Mouse (Mus musculus) CH12.LX (cell line): ENCODE measurements at regions not wholly inside any gene's neighbourhood (a gene's known extent, or its start where the extent isn't known, plus 50 kb on each side); places are given as distances from the start of the nearest gene placed in this dataset.

Experiments
- DNase-seq: peaks from one replicate; pipeline ENCODE4 v3.0.0-alpha.2; 2013; ENCODE audit errors: extremely low read depth
- H3K27ac ChIP-seq: 2 replicates; pipeline ENCODE4 v1.5.1; 2012; ENCODE audit warnings: low read depth, mild to moderate bottlenecking, control low read depth, moderate library complexity; ENCODE audit not compliant: insufficient read depth
- H3K27me3 ChIP-seq: replicated peaks from 2 replicates; pipeline ENCODE3; 2012; ENCODE audit warnings: inconsistent platforms
- H3K36me3 ChIP-seq, 2 experiments: replicated peaks in 1 of 2; 2 replicates each; pipeline versions ENCODE3 to v1.6.1; 2012; ENCODE audit warnings: inconsistent platforms in 1 of 2, low read length in 1 of 2, mild to moderate bottlenecking in 1 of 2, mixed read lengths in 1 of 2, moderate library complexity in 1 of 2; ENCODE audit not compliant: control insufficient read depth in 1 of 2, insufficient read depth in 1 of 2
- H3K4me1 ChIP-seq, 2 experiments: 2 replicates each; pipeline ENCODE4 v1.6.1; 2012; ENCODE audit warnings: inconsistent platforms in 1 of 2, moderate library complexity in 1 of 2; ENCODE audit not compliant: insufficient read depth in 2 of 2, control insufficient read depth in 1 of 2
- H3K4me2 ChIP-seq: 2 replicates; pipeline ENCODE4 v1.6.1; 2012; ENCODE audit warnings: low read depth, mild to moderate bottlenecking, control low read depth; ENCODE audit not compliant: poor library complexity, insufficient read depth, severe bottlenecking
- H3K4me3 ChIP-seq, 3 experiments: fragments of 150-350 bp in 1 of 3; sonication (generic) in 1 of 3; replicated peaks in 1 of 3; 2 replicates each; pipeline versions ENCODE3 to v1.5.1; 2011 to 2012; ENCODE audit warnings: low read depth in 2 of 3, low read length in 2 of 3, mild to moderate bottlenecking in 2 of 3, moderate library complexity in 2 of 3, control low read depth in 1 of 3, improper control_type of control experiment in 1 of 3, inconsistent platforms in 1 of 3, mixed read lengths in 1 of 3; ENCODE audit not compliant: poor library complexity in 1 of 3
- H3K79me2 ChIP-seq: replicated peaks from 2 replicates; pipeline ENCODE4 v1.6.1; 2012; ENCODE audit warnings: mild to moderate bottlenecking, moderate library complexity; ENCODE audit not compliant: control insufficient read depth, poor library complexity, insufficient read depth, severe bottlenecking; ENCODE audit errors: extremely low read depth
- H3K9ac ChIP-seq: 2 replicates; pipeline ENCODE4 v1.6.1; 2012; ENCODE audit warnings: low read depth, mild to moderate bottlenecking, control low read depth, moderate library complexity; ENCODE audit not compliant: insufficient read depth
- H3K9me3 ChIP-seq: replicated peaks from 2 replicates; pipeline ENCODE3; 2012; ENCODE audit warnings: low read length, inconsistent platforms, mixed read lengths
- BHLHE40 ChIP-seq: IDR thresholded peaks from 2 replicates; pipeline ENCODE4 v1.6.1; 2011; ENCODE audit warnings: mild to moderate bottlenecking, low read depth, low read length, improper control_type of control experiment
- CHD1 ChIP-seq: IDR thresholded peaks from 2 replicates; pipeline ENCODE4 v1.6.1; 2012; ENCODE audit warnings: low read depth, low read length, improper control_type of control experiment, inconsistent platforms
- CTCF ChIP-seq, 2 experiments: IDR thresholded peaks in 1 of 2; conservative IDR thresholded peaks in 1 of 2; 2 replicates each; pipeline ENCODE4 v1.5.1; 2011 to 2012; ENCODE audit warnings: low read depth in 2 of 2, low read length in 2 of 2, improper control_type of control experiment in 1 of 2, inconsistent platforms in 1 of 2, mild to moderate bottlenecking in 1 of 2, moderate library complexity in 1 of 2
- E2F4 ChIP-seq: IDR thresholded peaks from 2 replicates; pipeline ENCODE4 v1.6.1; 2011; ENCODE audit warnings: low read depth, low read length, improper control_type of control experiment; ENCODE audit not compliant: insufficient replicate concordance
- ELF1 ChIP-seq: IDR thresholded peaks from 2 replicates; pipeline ENCODE4 v1.6.1; 2014; ENCODE audit warnings: low read depth, mild to moderate bottlenecking, inconsistent platforms, low read length, improper control_type of control experiment
- EP300 ChIP-seq: IDR thresholded peaks from 2 replicates; pipeline ENCODE4 v1.6.1; 2011; ENCODE audit warnings: low read length, improper control_type of control experiment
- ETS1 ChIP-seq: conservative IDR thresholded peaks from 2 replicates; pipeline ENCODE4 v1.6.1; 2012; ENCODE audit warnings: low read depth, mild to moderate bottlenecking, inconsistent platforms, low read length, improper control_type of control experiment, moderate library complexity
- GABPA ChIP-seq: IDR thresholded peaks from 2 replicates; pipeline ENCODE4 v1.6.1; 2012; ENCODE audit warnings: low read depth, low read length, improper control_type of control experiment, inconsistent platforms; ENCODE audit not compliant: insufficient replicate concordance
- IRF4 ChIP-seq: IDR thresholded peaks from 2 replicates; pipeline ENCODE4 v1.6.1; 2014; ENCODE audit warnings: low read depth, mild to moderate bottlenecking, inconsistent platforms, low read length, improper control_type of control experiment
- JUND ChIP-seq: conservative IDR thresholded peaks from 2 replicates; pipeline ENCODE4 v1.6.1; 2011; ENCODE audit warnings: low read depth, low read length, improper control_type of control experiment
- KAT2A ChIP-seq: IDR thresholded peaks from 2 replicates; pipeline ENCODE4 v1.6.1; 2012; ENCODE audit warnings: low read length, improper control_type of control experiment, inconsistent platforms; ENCODE audit not compliant: insufficient replicate concordance
- MAFK ChIP-seq: IDR thresholded peaks from 2 replicates; pipeline ENCODE4 v1.6.1; 2011; ENCODE audit warnings: low read length, improper control_type of control experiment; ENCODE audit not compliant: insufficient replicate concordance
- MEF2A ChIP-seq: IDR thresholded peaks from 2 replicates; pipeline ENCODE4 v1.6.1; 2014; ENCODE audit warnings: low read depth, mild to moderate bottlenecking, inconsistent platforms, low read length, improper control_type of control experiment, borderline replicate concordance
- MXI1 ChIP-seq: IDR thresholded peaks from 2 replicates; pipeline ENCODE4 v1.6.1; 2011; ENCODE audit warnings: mild to moderate bottlenecking, low read depth, low read length, improper control_type of control experiment
- NELFE ChIP-seq: IDR thresholded peaks from 2 replicates; pipeline ENCODE4 v1.6.1; 2011; ENCODE audit warnings: low read depth, low read length, improper control_type of control experiment
- NRF1 ChIP-seq: IDR thresholded peaks from 2 replicates; pipeline ENCODE4 v1.6.1; 2014; ENCODE audit warnings: low read depth, mild to moderate bottlenecking, inconsistent platforms, low read length, improper control_type of control experiment, moderate library complexity
- PAX5 ChIP-seq: IDR thresholded peaks from 2 replicates; pipeline ENCODE4 v1.6.1; 2012; ENCODE audit warnings: low read length, inconsistent platforms, mixed read lengths
- POLR2A ChIP-seq: IDR thresholded peaks from 2 replicates; pipeline ENCODE4 v1.6.1; 2011; ENCODE audit warnings: low read depth, mild to moderate bottlenecking, improper control_type of control experiment, low read length
- POLR2AphosphoS2 ChIP-seq: IDR thresholded peaks from 2 replicates; pipeline ENCODE4 v1.6.1; 2011; ENCODE audit warnings: low read depth, low read length, improper control_type of control experiment
- RAD21 ChIP-seq: IDR thresholded peaks from 2 replicates; pipeline ENCODE4 v1.6.1; 2011; ENCODE audit warnings: low read depth, mild to moderate bottlenecking, low read length, improper control_type of control experiment, moderate library complexity
- RCOR1 ChIP-seq: conservative IDR thresholded peaks from 2 replicates; pipeline ENCODE4 v1.6.1; 2012; ENCODE audit warnings: low read depth, mild to moderate bottlenecking, inconsistent platforms, low read length, improper control_type of control experiment
- SIN3A ChIP-seq: IDR thresholded peaks from 2 replicates; pipeline ENCODE4 v1.6.1; 2012; ENCODE audit warnings: low read length, improper control_type of control experiment, inconsistent platforms
- TCF12 ChIP-seq: IDR thresholded peaks from 2 replicates; pipeline ENCODE4 v1.6.1; 2014; ENCODE audit warnings: low read depth, mild to moderate bottlenecking, inconsistent platforms, low read length, improper control_type of control experiment
- UBTF ChIP-seq: IDR thresholded peaks from 2 replicates; pipeline ENCODE4 v1.6.1; 2012; ENCODE audit warnings: low read depth, mild to moderate bottlenecking, inconsistent platforms, low read length, improper control_type of control experiment, moderate library complexity
- USF1 ChIP-seq: IDR thresholded peaks from 2 replicates; pipeline ENCODE4 v1.6.1; 2014; ENCODE audit warnings: low read depth, mild to moderate bottlenecking, inconsistent platforms, low read length, improper control_type of control experiment
- ZC3H11A ChIP-seq: IDR thresholded peaks from 2 replicates; pipeline ENCODE4 v1.6.1; 2012; ENCODE audit warnings: low read depth, mild to moderate bottlenecking, inconsistent platforms, low read length, improper control_type of control experiment
- ZKSCAN1 ChIP-seq: IDR thresholded peaks from 2 replicates; pipeline ENCODE4 v1.6.1; 2012; ENCODE audit warnings: low read depth, inconsistent platforms, low read length, improper control_type of control experiment, borderline replicate concordance
- ZMIZ1 ChIP-seq: IDR thresholded peaks from 2 replicates; pipeline ENCODE4 v1.6.1; 2012; ENCODE audit warnings: low read depth, mild to moderate bottlenecking, inconsistent platforms, low read length, improper control_type of control experiment
- dilution Hi-C: fragments of 300-500 bp; cut with MboI; formaldehyde crosslinking; loops from 2 replicates; pipeline ENCODE4 v1.14.3; 2020; ENCODE audit warnings: low sequenced_read_pairs; ENCODE audit not compliant: extremely low pct_unique_long_range_greater_than_20kb, extremely low pct_ligation_motif_present
- in situ Hi-C: fragments of 300-500 bp; cut with MboI; formaldehyde crosslinking; loops from 3 replicates; pipeline ENCODE4 v1.14.3; 2019; ENCODE audit warnings: low sequenced_read_pairs, low pct_ligation_motif_present, low pct_unique_long_range_greater_than_20kb, mixed read lengths

DNA sequence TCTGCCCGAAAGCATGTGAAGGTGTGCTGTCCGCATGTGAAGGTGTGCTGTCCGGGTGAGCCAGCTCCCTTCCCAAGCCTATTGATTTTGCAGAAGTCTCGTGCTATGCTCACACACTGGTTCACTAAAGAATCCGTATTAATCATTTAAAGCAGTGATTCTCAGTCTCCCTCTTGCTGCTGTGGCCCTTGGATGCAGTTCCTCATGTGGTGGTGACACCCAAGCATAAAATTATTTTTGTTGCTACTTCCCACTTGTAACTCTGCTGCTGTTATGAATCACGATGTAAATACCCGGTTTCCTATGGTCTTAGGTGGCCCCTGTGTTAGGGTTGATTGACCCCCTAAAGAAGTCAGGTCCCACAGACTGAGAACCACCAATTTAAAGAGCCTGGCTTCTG lies 55.7 kb upstream of the Emb start:
- Histone ChIP-seq H3K36me3 (no peaks in the 10 kb centered on the region), H3K4me1 (no peaks in the 10 kb centered on the region), H3K9ac (no peak overlapping the region), H3K4me2 (no peak overlapping the region), H3K9me3 (peaks cover 33% of the 10 kb centered on the region), H3K4me3 (no peak overlapping the region), H3K27ac (no peak overlapping the region), H3K79me2 (no peaks in the 10 kb centered on the region), H3K27me3 (no peaks in the 10 kb centered on the region)
- no peak for TF ChIP-seq RAD21
- TF ChIP-seq TCF12: no peak
- no peak for TF ChIP-seq ZC3H11A
- TF ChIP-seq USF1: no peak
- TF ChIP-seq MEF2A: no peak
- no peak for TF ChIP-seq SIN3A
- TF ChIP-seq MXI1: no peak
- no peak for TF ChIP-seq CTCF (conservative IDR thresholded peaks at IDR 0.05 in 1 of 2, IDR thresholded peaks at IDR 0.05 in 1 of 2; ENCODE audit: low read depth in 2 of 2, low read length in 2 of 2)
- TF ChIP-seq JUND: no peak
- TF ChIP-seq ZKSCAN1: no peak
- no peak for TF ChIP-seq POLR2AphosphoS2
- no peak for TF ChIP-seq EP300
- no peak for TF ChIP-seq GABPA
- TF ChIP-seq POLR2A: no peak
- no peak for TF ChIP-seq MAFK
- TF ChIP-seq NRF1: no peak
- no peak for DNase-seq
- in situ Hi-C loops (no loop called here), dilution Hi-C loops (no loop called here)

DNA sequence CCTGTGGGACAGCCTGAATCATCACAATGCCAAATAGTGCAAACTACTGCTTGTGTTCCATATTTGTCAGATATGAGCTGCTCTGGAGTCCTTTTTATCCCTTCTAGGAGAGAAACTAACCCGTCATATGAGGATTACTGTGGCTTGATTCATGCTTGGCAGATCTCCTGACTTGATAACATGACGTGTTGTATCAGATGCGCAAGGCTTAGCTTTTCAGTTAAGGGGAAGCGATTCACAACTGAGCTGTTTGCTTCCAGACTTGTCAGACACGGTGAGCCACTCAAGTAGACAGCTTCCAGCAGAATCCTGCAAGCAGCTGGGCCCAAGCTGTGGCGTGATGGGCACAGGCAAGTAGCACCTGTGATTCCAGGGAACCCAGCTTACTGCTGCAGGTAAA lies 64.5 kb upstream of the Emb start:
- dilution Hi-C loops: no loop called here

More for the DNA sequence above, 64.5 kb upstream of the Emb start:
- H3K4me3 ChIP-seq: no peak overlapping the region
- H3K4me1 ChIP-seq: no peaks in the 10 kb centered on the region
- H3K36me3 ChIP-seq: no peaks in the 10 kb centered on the region
- DNase-seq: no peak
- H3K9ac ChIP-seq: no peak overlapping the region
- no peak overlapping the region for H3K27ac ChIP-seq
- in situ Hi-C loops: no loop called here
- H3K27me3 ChIP-seq: no peaks in the 10 kb centered on the region
- H3K79me2 ChIP-seq: no peaks in the 10 kb centered on the region
- TF ChIP-seq POLR2AphosphoS2 (no peak), UBTF (no peak), KAT2A (no peak), BHLHE40 (no peak), ETS1 (no peak), ELF1 (no peak), NELFE (no peak), EP300 (no peak), ZC3H11A (no peak), RCOR1 (no peak), E2F4 (no peak), POLR2A (no peak), ZMIZ1 (no peak), IRF4 (no peak), PAX5 (no peak), RAD21 (no peak), MAFK (no peak), CTCF (conservative IDR thresholded peaks at IDR 0.05 in 1 of 2, IDR thresholded peaks at IDR 0.05 in 1 of 2; ENCODE audit: low read depth in 2 of 2, low read length in 2 of 2) (no peak), SIN3A (no peak), CHD1 (no peak)
- no peak overlapping the region for H3K4me2 ChIP-seq
- H3K9me3 ChIP-seq: peaks cover 20% of the 10 kb centered on the region
